Mouse (Mus musculus) liver, adult 2 months (tissue): ENCODE measurements around the gene Zcchc4. TPM values are rescaled to one million over a fixed set of nuclear protein-coding genes. Genes with fewer than 3 reads are reported as not detected.

Experiments used
- DNase-seq: peaks from one replicate; pipeline ENCODE4 v3.0.0-alpha.2; 2011; ENCODE audit warnings: low read depth, low spot score; ENCODE audit errors: extremely low read depth
- H3K27ac ChIP-seq: fragments of 200-500 bp; replicated peaks from 2 replicates; pipeline ENCODE4 v1.5.1; 2012; ENCODE audit warnings: low read depth, mild to moderate bottlenecking, control low read depth, inconsistent platforms, low read length; ENCODE audit not compliant: insufficient read depth
- H3K27me3 ChIP-seq: fragments of 200-500 bp; 2 replicates; pipeline ENCODE4 v1.6.1; 2012; ENCODE audit warnings: mild to moderate bottlenecking, moderate library complexity, low read length, inconsistent platforms; ENCODE audit not compliant: control insufficient read depth, insufficient read depth
- H3K36me3 ChIP-seq: fragments of 200-500 bp; 2 replicates; pipeline ENCODE4 v1.6.1; 2012; ENCODE audit warnings: low read length, inconsistent platforms; ENCODE audit not compliant: control insufficient read depth, insufficient read depth
- H3K4me1 ChIP-seq: fragments of 200-500 bp; 2 replicates; pipeline ENCODE4 v1.6.1; 2011; ENCODE audit warnings: low read length; ENCODE audit not compliant: control insufficient read depth, insufficient read depth
- H3K4me3 ChIP-seq: fragments of 200-500 bp; 2 replicates; pipeline ENCODE4 v1.5.1; 2011; ENCODE audit warnings: low read depth, mild to moderate bottlenecking, control low read depth, low read length, moderate library complexity; ENCODE audit not compliant: insufficient read depth
- H3K79me2 ChIP-seq: fragments of 200-500 bp; 2 replicates; pipeline ENCODE4 v1.6.1; 2012; ENCODE audit warnings: inconsistent platforms, mild to moderate bottlenecking, low read length, moderate library complexity; ENCODE audit not compliant: control insufficient read depth, insufficient read depth
- H3K9ac ChIP-seq: fragments of 200-500 bp; 2 replicates; pipeline ENCODE4 v1.6.1; 2012; ENCODE audit warnings: low read depth, mild to moderate bottlenecking, control low read depth, inconsistent platforms, low read length
- CTCF ChIP-seq: fragments of 200-500 bp; IDR thresholded peaks from 2 replicates; pipeline ENCODE4 v1.5.1; 2011; ENCODE audit warnings: low read depth, low read length, control low read depth
- POLR2A ChIP-seq: fragments of 200-500 bp; IDR thresholded peaks from 2 replicates; pipeline ENCODE4 v1.6.1; 2011; ENCODE audit warnings: low read length, control low read depth; ENCODE audit not compliant: insufficient read depth; ENCODE audit errors: extremely low read depth
- WGBS: fragments of 180-500 bp; shearing (Covaris S2); methylation state at CpG from one replicate; pipeline ENCODE4 v1.1.7; 2018; 5-methylcytosine and 5-hydroxymethylcytosine counted together
- polyA plus RNA-seq: library from polyadenylated mRNA; depleted of rRNA; stranded (reverse); fragments of >200 nt; gene quantifications from 2 replicates; pipeline ENCODE4 v1.2.3, GENCODE M21; 2012
- total RNA-seq: library from RNA; depleted of rRNA; stranded (reverse); fragments of >200 nt; gene quantifications from 2 replicates; pipeline ENCODE4 v1.2.3, GENCODE M21; 2014

Zcchc4 gene
- total and polyA plus RNA-seq, 2 experiments: 2.5 to 5.8 TPM

GRCm38 (mm10) chr5:52812456-52812855, 37.2 kb downstream of the Zcchc4 start:
- no peaks in the 10 kb centered on the region for H3K79me2 ChIP-seq
- no peak overlapping the region for H3K27ac ChIP-seq
- no peak overlapping the region for H3K4me3 ChIP-seq
- H3K27me3 ChIP-seq: no peaks in the 10 kb centered on the region
- WGBS: 97% methylated on average over 10 of the region's 10 CpGs
- H3K4me1 ChIP-seq: no peaks in the 10 kb centered on the region
- peaks cover 26% of the 10 kb centered on the region for H3K36me3 ChIP-seq
- TF ChIP-seq CTCF (no peak), POLR2A (no peak)
- H3K9ac ChIP-seq: no peak overlapping the region
- DNase-seq: no peak

GRCm38 (mm10) chr5:52813312-52813711, 38.1 kb downstream of the Zcchc4 start:
- 96% methylated on average over 7 of the region's 7 CpGs for WGBS
- Histone ChIP-seq H3K27me3 (no peaks in the 10 kb centered on the region), H3K27ac (no peak overlapping the region), H3K4me3 (no peak overlapping the region), H3K36me3 (peaks cover 21% of the 10 kb centered on the region), H3K4me1 (no peaks in the 10 kb centered on the region), H3K79me2 (no peaks in the 10 kb centered on the region), H3K9ac (no peak overlapping the region)
- no peak for TF ChIP-seq POLR2A
- no peak for TF ChIP-seq CTCF
- DNase-seq: no peak

GRCm38 (mm10) chr5:52818676-52819075, 43.5 kb downstream of the Zcchc4 start:
- Histone ChIP-seq H3K79me2 (no peaks in the 10 kb centered on the region), H3K27me3 (no peaks in the 10 kb centered on the region), H3K4me1 (no peaks in the 10 kb centered on the region), H3K36me3 (peaks cover 16% of the 10 kb centered on the region; the same call in 1 of the 2 replicates), H3K4me3 (no peak overlapping the region), H3K9ac (no peak overlapping the region), H3K27ac (no peak overlapping the region)
- DNase-seq: no peak
- TF ChIP-seq CTCF (no peak), POLR2A (no peak)
- WGBS: 76% methylated on average over 7 of the region's 7 CpGs

GRCm38 (mm10) chr5:52821691-52822090, 46.5 kb downstream of the Zcchc4 start:
- 42% methylated on average over 3 of the region's 3 CpGs for WGBS
- Histone ChIP-seq H3K27ac (no peak overlapping the region), H3K36me3 (peaks cover 9% of the 10 kb centered on the region; the same call in 1 of the 2 replicates), H3K4me1 (no peaks in the 10 kb centered on the region), H3K79me2 (no peaks in the 10 kb centered on the region), H3K9ac (no peak overlapping the region), H3K4me3 (no peak overlapping the region), H3K27me3 (no peaks in the 10 kb centered on the region)
- TF ChIP-seq POLR2A (no peak), CTCF (peak; percentile 45)
- DNase-seq: peak; percentile 24

GRCm38 (mm10) chr5:52827923-52828322, 52.7 kb downstream of the Zcchc4 start:
- Histone ChIP-seq H3K79me2 (no peaks in the 10 kb centered on the region), H3K9ac (no peak overlapping the region), H3K27me3 (no peaks in the 10 kb centered on the region), H3K4me3 (no peak overlapping the region), H3K36me3 (0 out of 2 replicates have a peak, but pooled peaks cover 3% of the 10 kb centered on the region), H3K27ac (peak overlapping the region; percentile 11), H3K4me1 (peaks cover 7% of the 10 kb centered on the region; the same call in 1 of the 2 replicates)
- WGBS: 26% methylated on average over 4 of the region's 4 CpGs
- peak; percentile 83 for DNase-seq
- no peak for TF ChIP-seq POLR2A
- no peak for TF ChIP-seq CTCF

- no peak overlapping the region for H3K27ac ChIP-seq
- peak; percentile 12 for DNase-seq
These were observed 57.8 kb downstream of the Zcchc4 start for GRCm38 (mm10) chr5:52833005-52833404.

More at GRCm38 (mm10) chr5:52833005-52833404, 57.8 kb downstream of the Zcchc4 start:
- no peak overlapping the region for H3K4me3 ChIP-seq
- H3K4me1 ChIP-seq: peaks cover 9% of the 10 kb centered on the region; the same call in 1 of the 2 replicates
- H3K27me3 ChIP-seq: no peaks in the 10 kb centered on the region
- H3K9ac ChIP-seq: no peak overlapping the region
- no peak for TF ChIP-seq POLR2A
- TF ChIP-seq CTCF: no peak
- peaks cover 2% of the 10 kb centered on the region; the same call in 1 of the 2 replicates for H3K36me3 ChIP-seq
- H3K79me2 ChIP-seq: peaks cover 2% of the 10 kb centered on the region; the same call in 1 of the 2 replicates
